Mouse (Mus musculus) brain, embryonic 14.5 days (tissue): Measurements from ENCODE around the gene Sfrp5.

Source experiments
- CTCF ChIP-seq: fragments of 200-500 bp; IDR thresholded peaks from 2 replicates; pipeline ENCODE4 v1.5.1; 2012; ENCODE audit warnings: inconsistent platforms, mild to moderate bottlenecking, moderate library complexity, borderline replicate concordance; ENCODE audit not compliant: insufficient read depth, insufficient read length; ENCODE audit errors: extremely low read depth
- POLR2A ChIP-seq: fragments of 200-500 bp; IDR thresholded peaks from 2 replicates; pipeline ENCODE4 v1.6.1; 2012; ENCODE audit warnings: mild to moderate bottlenecking, inconsistent platforms, borderline replicate concordance; ENCODE audit not compliant: poor library complexity, insufficient read depth, insufficient read length, severe bottlenecking; ENCODE audit errors: extremely low read depth

GRCm38 (mm10) chr19:42169322-42169975 is 32.6 kb downstream of the Sfrp5 start:
- no peak for TF ChIP-seq CTCF
- TF ChIP-seq POLR2A = no peak
